Mouse (Mus musculus) liver, embryonic 14.5 days (tissue): Measurements from ENCODE around the gene Zfp30. TPM values are rescaled to one million over a fixed set of nuclear protein-coding genes. Genes with fewer than 3 reads are reported as not detected.

ENCODE experiments used
- ATAC-seq: fragments of 200-750 bp; cut with Nextera tagmentation; 2 replicates; pipeline ENCODE4 v1.8.0; 2017; ENCODE audit warnings: moderate number of reproducible peaks, mild to moderate bottlenecking, moderate library complexity; ENCODE audit not compliant: insufficient read depth
- DNase-seq, 3 experiments: peaks; one replicate each; pipeline ENCODE4 v3.0.0-alpha.2; 2012 to 2013; ENCODE audit warnings: low read depth in 3 of 3, low spot score in 3 of 3
- H3K27ac ChIP-seq: fragments of 300-500 bp; sonication (generic); 2 replicates; pipeline ENCODE4 v1.5.1; 2014; ENCODE audit warnings: moderate library complexity, mild to moderate bottlenecking, control low read depth, inconsistent platforms
- H3K27me3 ChIP-seq: fragments of 300-500 bp; sonication (generic); 2 replicates; pipeline ENCODE4 v1.6.1; 2014; ENCODE audit warnings: mild to moderate bottlenecking, low read length, moderate library complexity; ENCODE audit not compliant: control insufficient read depth, insufficient read depth
- H3K36me3 ChIP-seq: fragments of 300-500 bp; sonication (generic); replicated peaks from 2 replicates; pipeline ENCODE4 v1.6.1; 2014; ENCODE audit warnings: low read depth; ENCODE audit not compliant: control insufficient read depth, insufficient read depth
- H3K4me1 ChIP-seq, 2 experiments: fragments of 200-500 bp in 1 of 2; fragments of 300-500 bp in 1 of 2; sonication (generic) in 1 of 2; replicated peaks; 2 replicates each; pipeline ENCODE4 v1.6.1; 2012 to 2014; ENCODE audit warnings: antibody characterized with exemption in 1 of 2, inconsistent platforms in 1 of 2, low read length in 1 of 2; ENCODE audit not compliant: control insufficient read depth in 2 of 2, insufficient read depth in 2 of 2
- H3K4me2 ChIP-seq: fragments of 300-500 bp; sonication (generic); 2 replicates; pipeline ENCODE4 v1.6.1; 2014; ENCODE audit warnings: low read depth, mild to moderate bottlenecking, control low read depth, moderate library complexity
- H3K4me3 ChIP-seq, 2 experiments: fragments of 200-500 bp in 1 of 2; fragments of 300-500 bp in 1 of 2; sonication (generic) in 1 of 2; 2 replicates each; pipeline ENCODE4 v1.5.1; 2012 to 2014; ENCODE audit warnings: low read depth in 2 of 2, low read length in 2 of 2, mild to moderate bottlenecking in 2 of 2, control low read depth in 1 of 2, inconsistent platforms in 1 of 2, moderate library complexity in 1 of 2; ENCODE audit not compliant: insufficient read depth in 1 of 2
- H3K9ac ChIP-seq: fragments of 300-500 bp; sonication (generic); replicated peaks from 2 replicates; pipeline ENCODE4 v1.6.1; 2014; ENCODE audit warnings: mild to moderate bottlenecking, control low read depth, moderate library complexity
- H3K9me3 ChIP-seq: fragments of 300-500 bp; sonication (generic); 2 replicates; pipeline ENCODE4 v1.6.1; 2016; ENCODE audit warnings: low read length, mixed read lengths; ENCODE audit not compliant: control insufficient read depth
- CTCF ChIP-seq: IDR thresholded peaks from 2 replicates; pipeline ENCODE4 v1.5.1; 2016; ENCODE audit warnings: antibody characterized with exemption, low read depth, control low read depth
- EP300 ChIP-seq: IDR thresholded peaks from 2 replicates; pipeline ENCODE4 v1.6.1; 2016; ENCODE audit warnings: antibody characterized with exemption, low read depth
- WGBS: fragments of 180-500 bp; shearing (Covaris S2); extraction: QIAGEN DNeasy Blood & Tissue Kit; methylation state at CpG from one replicate; pipeline ENCODE4 v1.1.7; 2014; ENCODE audit not compliant: insufficient replicate concordance; 5-methylcytosine and 5-hydroxymethylcytosine counted together
- polyA plus RNA-seq, 2 experiments: library from polyadenylated mRNA; depleted of rRNA in 1 of 2; stranded (reverse) in 1 of 2; unstranded in 1 of 2; fragments of >200 nt; fragmentation: Nextera tagmentation in 1 of 2; extraction: Ambion mirVana in 1 of 2; gene quantifications; 2 replicates each; pipeline versions ENCODE4 v1.2.1 to v1.2.3; 2012 to 2014

The Zfp30 gene
- polyA plus RNA-seq, 2 experiments = 0.32 TPM

GRCm38 (mm10) chr7:29768090-29768900 lies 15.5 kb upstream of the Zfp30 start, which contains the start of gene Zfp84:
Gene Zfp84, plus strand, starts transcription at chr7:29768552.
- peaks cover 2% of the 10 kb centered on the region; the same call in 1 of the 2 replicates for H3K36me3 ChIP-seq
- H3K4me3 ChIP-seq = peak within 1 kb of the TSS; percentile 81 to 98
- peak within 1 kb of the TSS; percentile 71 for H3K9ac ChIP-seq
- peaks cover 11 to 14% of the 10 kb centered on the region in 2 experiments; a peak in 3 of 4 replicates for H3K4me1 ChIP-seq
- H3K9me3 ChIP-seq = no peaks in the 10 kb centered on the region
- H3K27me3 ChIP-seq = no peaks in the 10 kb centered on the region
- TF ChIP-seq CTCF (peak; percentile 24; the same call in 1 of the 2 replicates), EP300 (no peak; the same call in 1 of the 2 replicates)
- H3K27ac ChIP-seq = peak within 1 kb of the TSS; percentile 66
- H3K4me2 ChIP-seq = peak within 1 kb of the TSS; percentile 92
- ATAC-seq = peak; percentile 95
- WGBS = under 1% methylated on average over 32 of the region's 32 CpGs
- DNase-seq = peak; percentile 85 to 90 (median 86)

GRCm38 (mm10) chr7:29768980-29769379 lies 14.8 kb upstream of the Zfp30 start:
- Histone ChIP-seq H3K36me3 (peaks cover 7% of the 10 kb centered on the region; the same call in 1 of the 2 replicates), H3K9me3 (no peaks in the 10 kb centered on the region), H3K4me2 (peak overlapping the region; percentile 92), H3K4me3 (peak overlapping the region; percentile 81 to 98), H3K4me1 (peaks cover 11 to 14% of the 10 kb centered on the region in 2 experiments; a peak in 3 of 4 replicates), H3K9ac (peak overlapping the region; percentile 67), H3K27me3 (no peaks in the 10 kb centered on the region), H3K27ac (peak overlapping the region; percentile 4; the same call in 1 of the 2 replicates)
- ATAC-seq = no peak
- TF ChIP-seq CTCF = no peak
- 3% methylated on average over 10 of the region's 10 CpGs for WGBS
- no peak for DNase-seq

GRCm38 (mm10) chr7:29773503-29773902 lies 10.3 kb upstream of the Zfp30 start:
- TF ChIP-seq EP300 (no peak), CTCF (no peak)
- Histone ChIP-seq H3K4me1 (peaks cover 7% of the 10 kb centered on the region in 2 experiments; a peak in 3 of 4 replicates), H3K4me2 (no peak overlapping the region), H3K27me3 (no peaks in the 10 kb centered on the region), H3K9ac (no peak overlapping the region), H3K27ac (no peak overlapping the region), H3K36me3 (peaks cover 43% of the 10 kb centered on the region), H3K9me3 (no peaks in the 10 kb centered on the region), H3K4me3 (no peak overlapping the region)
- WGBS = 72% methylated on average over 7 of the region's 7 CpGs
- no peak for DNase-seq
- ATAC-seq = no peak

DNA sequence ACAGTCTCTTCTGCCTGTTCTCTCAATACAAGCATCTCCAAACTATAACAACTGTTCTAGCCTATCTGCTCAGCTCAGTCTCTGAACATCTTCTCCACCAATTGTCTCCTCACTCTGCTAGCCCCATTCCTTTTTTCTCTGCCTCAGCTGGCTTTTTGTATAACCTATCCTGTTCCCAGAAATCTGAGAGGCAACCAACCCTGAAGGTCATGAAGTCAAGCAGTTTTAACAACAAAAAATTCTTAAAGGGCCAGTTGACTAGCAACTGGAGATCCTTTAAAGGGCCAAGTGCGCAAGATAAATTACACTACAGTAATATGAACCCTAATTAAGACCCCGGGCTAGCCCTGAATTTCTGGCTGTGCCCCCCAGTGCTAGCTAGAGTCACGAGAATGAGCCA lies 9.4 kb upstream of the Zfp30 start:
- Histone ChIP-seq H3K4me2 (no peak overlapping the region), H3K4me3 (no peak overlapping the region), H3K9ac (no peak overlapping the region), H3K36me3 (peaks cover 43% of the 10 kb centered on the region), H3K4me1 (peaks cover 4 to 6% of the 10 kb centered on the region in 2 experiments; a peak in 3 of 4 replicates), H3K27me3 (no peaks in the 10 kb centered on the region), H3K9me3 (no peaks in the 10 kb centered on the region), H3K27ac (no peak overlapping the region)
- DNase-seq (no peak), ATAC-seq (no peak)
- 83% methylated on average over 3 of the region's 3 CpGs for WGBS
- TF ChIP-seq CTCF (no peak), EP300 (no peak)

DNA sequence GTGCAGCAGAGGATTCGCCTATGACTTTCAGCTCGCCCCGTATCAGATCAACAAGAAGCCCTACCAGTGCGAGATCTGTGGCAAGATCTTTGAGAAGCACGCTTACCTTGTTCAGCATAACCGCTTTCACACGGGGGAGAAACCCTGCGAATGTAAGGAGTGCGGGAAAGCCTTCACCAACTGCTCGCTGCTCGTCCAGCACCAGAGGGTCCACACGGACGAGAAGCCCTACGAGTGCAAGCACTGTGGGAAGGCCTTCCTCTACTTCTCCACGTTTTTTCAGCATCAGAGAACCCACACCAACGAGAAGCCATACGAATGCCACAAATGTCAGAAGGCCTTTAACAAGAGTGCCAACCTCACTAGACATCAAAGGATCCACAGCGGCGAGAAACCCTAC lies 7.2 kb upstream of the Zfp30 start:
- Histone ChIP-seq H3K4me3 (no peak overlapping the region), H3K9me3 (no peaks in the 10 kb centered on the region), H3K27ac (no peak overlapping the region), H3K4me1 (no peaks in the 10 kb centered on the region), H3K4me2 (no peak overlapping the region), H3K27me3 (no peaks in the 10 kb centered on the region), H3K36me3 (peaks cover 43% of the 10 kb centered on the region), H3K9ac (no peak overlapping the region)
- ATAC-seq = no peak
- TF ChIP-seq EP300 (no peak), CTCF (no peak)
- no peak for DNase-seq
- WGBS = 86% methylated on average over 19 of the region's 19 CpGs
